Mouse (Mus musculus): ENCODE results near the gene Cd40.

Gene Cd40

DNA sequence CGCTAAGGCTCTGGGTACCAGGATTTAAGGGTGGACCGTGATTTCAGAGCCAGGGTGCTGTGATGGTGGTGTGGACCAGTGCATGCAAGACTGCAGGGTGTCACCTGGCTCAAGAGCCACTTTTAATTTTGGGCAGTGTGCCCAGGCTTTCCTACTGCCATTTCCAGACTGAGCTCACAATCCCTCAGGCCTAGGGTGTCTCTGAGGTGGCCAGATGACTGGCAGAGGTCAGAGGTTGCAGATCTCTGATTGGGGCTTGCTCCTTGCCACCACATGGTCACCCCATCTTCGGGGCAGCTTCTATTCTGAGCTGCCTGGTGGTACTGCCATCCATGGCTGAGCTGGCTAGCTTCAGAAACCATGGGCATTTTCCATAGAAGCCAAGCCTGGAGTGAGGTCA, 43.4 kb downstream of the Cd40 start:
- no peak for DNase-seq (ENCODE audit: inconsistent age in 2 of 2, low spot score in 1 of 2)

DNA sequence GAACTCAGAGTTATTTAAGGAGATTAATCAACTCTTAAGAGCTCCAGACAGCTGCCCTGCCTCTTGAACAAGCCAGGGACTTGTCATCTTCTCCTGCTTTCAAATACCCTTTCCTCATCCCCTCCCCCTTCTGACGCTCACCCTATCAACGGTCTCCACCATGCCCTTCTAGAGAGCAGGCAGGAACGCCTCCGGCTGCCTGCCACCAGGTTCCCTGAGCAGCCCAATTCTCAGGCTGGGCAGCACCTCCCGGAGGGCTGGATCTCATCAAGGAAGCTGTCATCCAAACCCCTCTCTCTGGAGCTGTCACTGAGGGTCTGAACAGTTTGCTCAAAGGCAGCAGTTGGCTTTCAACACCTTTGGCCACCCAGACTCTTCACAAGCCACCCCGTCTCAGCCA, 45.3 kb downstream of the Cd40 start:
- DNase-seq (ENCODE audit: inconsistent age in 2 of 2, low spot score in 1 of 2), result no peak

DNA sequence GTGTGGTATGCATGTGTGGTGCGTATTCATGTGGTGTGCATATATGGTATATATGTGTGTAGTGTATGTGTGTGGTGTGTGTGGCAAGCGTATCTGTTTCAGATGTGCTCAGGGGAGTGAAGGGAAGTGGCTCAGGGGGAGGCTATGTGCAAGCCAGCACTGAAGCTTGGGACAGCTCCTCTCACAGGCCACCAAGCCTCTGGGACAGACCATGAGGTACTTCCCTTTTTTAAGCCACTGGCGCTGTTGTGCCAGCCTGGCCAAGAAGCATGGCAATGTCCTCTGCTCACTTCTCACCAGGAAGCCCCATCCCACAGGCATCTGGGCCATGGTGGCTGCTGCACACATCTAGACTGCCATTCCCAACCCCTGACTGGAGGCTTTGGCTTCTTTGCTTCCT, 47.5 kb downstream of the Cd40 start:
- no peak for DNase-seq (ENCODE audit: inconsistent age in 2 of 2, low spot score in 1 of 2)

DNA sequence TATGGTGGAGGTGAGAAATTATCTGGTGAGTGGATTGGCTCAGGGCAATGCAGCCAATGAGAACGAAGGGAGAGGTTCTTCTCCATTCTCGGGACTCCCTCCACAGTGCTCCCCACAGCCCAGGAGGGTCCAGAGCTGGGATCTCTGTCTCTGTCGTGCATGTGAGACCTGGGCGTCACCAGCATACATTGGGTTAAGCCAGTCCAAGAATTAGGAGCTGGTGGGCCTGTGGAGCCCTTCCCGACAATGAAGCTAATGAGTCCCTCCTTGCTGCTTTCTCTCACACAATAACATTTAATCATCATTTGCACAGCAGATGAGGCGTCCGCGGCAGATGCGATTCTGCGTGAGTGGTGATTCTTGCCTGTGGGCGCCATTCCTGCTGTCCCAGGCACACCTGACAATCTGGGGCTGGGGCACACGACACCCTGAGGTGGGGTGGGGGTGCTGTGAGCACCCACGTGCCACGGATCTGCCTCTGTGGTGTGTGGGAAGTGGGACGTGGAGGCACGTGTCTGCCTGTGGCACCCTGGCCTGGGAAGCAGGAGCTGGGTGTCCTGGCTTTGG, 50.2 kb downstream of the Cd40 start:
- no peak for DNase-seq (ENCODE audit: inconsistent age in 2 of 2, low spot score in 1 of 2)

DNA sequence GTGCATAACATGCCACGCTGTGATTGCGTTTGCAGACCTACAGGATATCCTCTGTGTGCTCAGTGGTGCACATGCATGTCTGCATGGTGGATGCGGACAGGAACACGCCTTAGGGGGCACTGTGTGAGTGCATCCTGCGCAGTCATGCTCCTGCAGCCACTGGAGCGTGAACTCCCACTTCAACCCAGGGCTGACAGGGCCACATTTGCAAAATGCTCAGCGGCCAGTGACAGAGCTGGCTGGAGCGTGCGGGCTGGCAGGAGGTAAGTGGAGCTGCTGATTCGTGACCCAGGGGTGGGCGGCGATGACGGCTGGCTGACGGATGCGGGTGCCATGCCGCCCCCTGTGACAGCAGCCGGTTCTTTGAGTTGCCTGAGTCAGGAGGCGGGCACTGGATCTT, 51.2 kb downstream of the Cd40 start:
- DNase-seq (ENCODE audit: inconsistent age in 2 of 2, low spot score in 1 of 2), result no peak

DNA sequence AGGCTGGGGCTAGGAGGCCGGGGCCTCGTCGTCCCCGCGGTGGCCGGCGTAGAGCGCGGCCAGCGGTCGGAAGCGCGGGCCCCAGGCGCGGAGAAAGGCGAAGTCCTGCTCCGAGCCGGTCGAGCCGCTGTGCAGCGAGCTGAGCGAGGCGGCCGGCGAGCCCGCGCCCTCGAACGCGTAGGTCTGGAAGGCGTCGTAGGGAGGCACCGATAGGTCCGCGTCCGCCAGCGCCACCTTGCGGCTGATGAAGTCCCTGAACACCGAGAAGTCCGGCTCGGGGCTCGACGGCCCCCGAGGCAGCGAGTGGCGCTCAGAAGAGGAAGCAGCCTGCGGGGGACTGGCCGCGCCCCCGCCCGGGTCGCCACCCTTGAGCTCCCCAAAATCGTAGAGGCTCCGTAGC, 56.7 kb downstream of the Cd40 start:
- peak; percentile 83 to 93 for DNase-seq (ENCODE audit: inconsistent age in 2 of 2, low spot score in 1 of 2)

DNA sequence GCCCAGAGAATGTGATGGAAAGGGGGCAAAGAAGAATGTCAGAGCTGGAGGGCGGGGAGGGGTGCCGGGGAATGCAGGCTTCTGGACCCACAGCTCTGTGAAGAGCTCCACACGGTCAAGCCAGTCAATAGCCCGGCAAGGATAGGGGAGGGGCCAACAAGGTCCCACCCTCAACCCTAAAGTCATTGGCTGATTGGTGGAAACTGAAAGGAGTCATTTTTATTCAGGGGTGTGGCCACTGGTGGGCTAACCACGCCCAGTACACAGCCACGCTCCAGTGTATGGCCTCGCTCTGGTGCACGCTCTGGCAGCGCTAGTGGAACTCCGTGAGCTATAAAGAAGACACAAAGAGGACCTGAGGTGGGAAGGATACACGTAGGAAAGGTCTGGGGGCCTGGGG, 58.3 kb downstream of the Cd40 start:
- no peak for DNase-seq (ENCODE audit: inconsistent age in 2 of 2, low spot score in 1 of 2)

DNA sequence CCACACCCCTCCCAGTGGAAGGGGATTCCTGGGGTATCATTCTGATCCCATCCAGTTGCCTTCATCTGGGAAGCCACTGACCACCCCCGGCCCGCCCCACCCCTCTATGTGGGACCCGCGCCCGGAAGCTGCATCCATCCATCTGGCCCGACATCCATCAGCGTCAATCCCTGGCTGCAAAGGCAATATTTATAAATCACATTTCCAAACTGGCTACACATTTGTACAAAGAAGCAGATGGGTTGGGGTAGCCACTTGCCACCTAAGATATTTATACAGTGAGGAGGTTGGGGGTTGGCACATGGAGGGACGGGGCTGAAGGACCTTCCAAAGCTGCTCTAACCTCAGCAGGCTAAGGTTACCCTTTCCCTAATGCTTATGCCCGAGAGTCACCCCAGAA, 65.3 kb downstream of the Cd40 start:
- no peak for DNase-seq (ENCODE audit: inconsistent age in 2 of 2, low spot score in 1 of 2)

DNA sequence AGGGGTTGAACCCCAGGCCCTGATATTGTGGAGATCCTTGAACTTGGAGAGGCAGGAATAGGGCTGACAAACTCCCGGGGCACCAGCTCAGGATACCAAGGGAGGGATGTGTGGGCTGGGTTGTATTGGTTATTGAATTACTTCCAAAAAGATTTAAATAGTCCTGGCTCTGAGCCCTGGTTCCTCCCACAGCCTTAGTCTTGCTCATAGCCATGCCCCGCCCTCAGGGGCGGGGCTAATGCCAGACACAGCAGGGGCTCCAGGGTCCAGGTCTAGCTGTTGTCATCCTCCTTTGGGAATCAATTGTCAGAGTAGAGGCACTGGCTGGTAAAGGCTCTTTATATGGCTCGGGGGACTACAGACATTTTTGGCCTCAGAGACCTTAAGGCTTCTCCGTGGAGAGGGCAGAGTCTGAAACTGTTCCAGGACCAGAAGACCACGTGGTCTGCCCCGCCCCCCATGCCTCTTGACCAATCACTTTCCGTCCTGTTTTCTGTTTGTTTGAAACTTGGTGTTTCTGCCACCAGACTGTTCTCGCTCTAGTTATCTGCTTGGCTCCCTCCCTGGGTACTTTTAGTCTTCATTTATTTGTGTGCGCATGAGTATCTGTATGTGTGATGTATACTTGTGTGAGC, 65.9 kb downstream of the Cd40 start:
- DNase-seq (ENCODE audit: inconsistent age in 2 of 2, low spot score in 1 of 2), result no peak
